Comparison of ENCODE assay signal across 9 mouse cellular contexts in genomic region chr9:35115299-35115698, GRCm38 (mm10). TPM values are rescaled to one million over a fixed set of nuclear protein-coding genes. Genes with fewer than 3 reads are reported as not detected.
DNase-seq lines count a peak whose midpoint lies in the region; ATAC-seq and TF ChIP-seq lines count a peak whose summit lies in the region.
"Had no signal": no experiment of that assay in that cellular context is flagged by ENCODE, and none has a peak within 500 bp of the region (broad histone marks: within the 10 kb centered on the region; RNA-seq: fewer than 3 reads in every experiment).

No protein-coding gene starts in this region.

- no peak overlapping the region for H3K27ac ChIP-seq in heart, embryonic 14.5 days (replicated peaks in 1 of 2; ENCODE audit: control insufficient read depth in 1 of 2, insufficient read depth in 1 of 2, low read depth in 2 of 2, low read length in 2 of 2)
- H3K27ac ChIP-seq in MEL (ENCODE audit: control insufficient read depth, low read depth, low read length), result 0 out of 2 replicates have a peak overlapping the region, but pooled peaks have one; percentile 85
- H3K27ac ChIP-seq in heart, postnatal 0 days (ENCODE audit: low read depth), result no peak overlapping the region
- peak overlapping the region; percentile 92 for H3K27ac ChIP-seq in liver, embryonic 15.5 days (replicated peaks)

- H3K4me1 ChIP-seq in heart, embryonic 14.5 days (ENCODE audit: control insufficient read depth in 2 of 2, insufficient read depth in 2 of 2, low read length in 2 of 2), result peaks cover 20 to 37% of the 10 kb centered on the region in 2 experiments
- H3K4me1 ChIP-seq in MEL (ENCODE audit: control insufficient read depth in 1 of 2, insufficient read depth in 2 of 2, low read length in 2 of 2), result peaks cover 0 to 34% of the 10 kb centered on the region in 2 experiments; a peak in 3 of 4 replicates
- peaks cover 37% of the 10 kb centered on the region for H3K4me1 ChIP-seq in heart, postnatal 0 days (ENCODE audit: control insufficient read depth, insufficient read depth)
- H3K4me1 ChIP-seq in liver, embryonic 15.5 days (replicated peaks), result peaks cover 96% of the 10 kb centered on the region

- no peak for TF ChIP-seq EP300 in MEL (IDR thresholded peaks at IDR 0.05; ENCODE audit: low read depth in 1 of 2, low read length in 2 of 2)
- TF ChIP-seq EP300 in heart, postnatal 0 days (IDR thresholded peaks at IDR 0.05; ENCODE audit: low read depth), result no peak

- ATAC-seq in heart, embryonic 14.5 days (ENCODE audit: insufficient number of reproducible peaks, insufficient read depth, low FRiP score, low read depth), result no peak
- no peak for ATAC-seq in heart, postnatal 0 days (ENCODE audit: insufficient read depth, low read depth)
- ATAC-seq in liver, embryonic 15.5 days (ENCODE audit: insufficient read depth), result no peak

- H3K79me2 ChIP-seq in MEL (ENCODE audit: control insufficient read depth, insufficient read depth, low read length, poor library complexity), result peaks cover 84% of the 10 kb centered on the region

- no peak for TF ChIP-seq CTCF in MEL (IDR thresholded peaks at IDR 0.05 in 2 of 3, conservative IDR thresholded peaks at IDR 0.05 in 1 of 3; ENCODE audit: control insufficient read depth in 1 of 3, insufficient read depth in 1 of 3, low read depth in 2 of 3, low read length in 3 of 3, poor library complexity in 1 of 3, severe bottlenecking in 1 of 3)
- no peak for TF ChIP-seq CTCF in heart, postnatal 0 days (IDR thresholded peaks at IDR 0.05; ENCODE audit: low read depth)

- no peak for TF ChIP-seq POLR2A in MEL (IDR thresholded peaks at IDR 0.05; ENCODE audit: control insufficient read depth in 1 of 2, insufficient read depth in 1 of 2, low read depth in 1 of 2, low read length in 2 of 2, poor library complexity in 1 of 2)

- peak overlapping the region; percentile 90 for H3K9ac ChIP-seq in heart, embryonic 14.5 days (ENCODE audit: low read length)
- H3K9ac ChIP-seq in MEL (ENCODE audit: control insufficient read depth, low read depth, low read length, poor library complexity, severe bottlenecking), result peak overlapping the region; percentile 97
- H3K9ac ChIP-seq in heart, postnatal 0 days (replicated peaks; ENCODE audit: low read depth, low read length), result 0 out of 2 replicates have a peak overlapping the region, but pooled peaks have one; percentile 8
- H3K9ac ChIP-seq in liver, embryonic 15.5 days, result peak overlapping the region; percentile 87

- no peaks in the 10 kb centered on the region for H3K27me3 ChIP-seq in heart, embryonic 14.5 days (ENCODE audit: control insufficient read depth, insufficient read depth, low read length)
- no peaks in the 10 kb centered on the region for H3K27me3 ChIP-seq in MEL (ENCODE audit: control insufficient read depth in 1 of 2, insufficient read depth in 2 of 2, low read length in 2 of 2)
- no peaks in the 10 kb centered on the region for H3K27me3 ChIP-seq in heart, postnatal 0 days (ENCODE audit: control insufficient read depth, insufficient read depth, low read length)
- no peaks in the 10 kb centered on the region for H3K27me3 ChIP-seq in liver, embryonic 15.5 days

- no peaks in the 10 kb centered on the region for H3K9me3 ChIP-seq in heart, embryonic 14.5 days (ENCODE audit: control insufficient read depth, low read length)
- H3K9me3 ChIP-seq in MEL (replicated peaks; ENCODE audit: insufficient read depth, low read length), result no peaks in the 10 kb centered on the region
- no peaks in the 10 kb centered on the region for H3K9me3 ChIP-seq in heart, postnatal 0 days (replicated peaks; ENCODE audit: control insufficient read depth, low read length)
- no peaks in the 10 kb centered on the region for H3K9me3 ChIP-seq in liver, embryonic 15.5 days (replicated peaks)

- H3K4me3 ChIP-seq in heart, embryonic 14.5 days (ENCODE audit: control insufficient read depth in 1 of 2, insufficient read depth in 1 of 2, low read depth in 1 of 2, low read length in 2 of 2), result peak overlapping the region; percentile 66 to 83; a peak in 3 of 4 replicates
- H3K4me3 ChIP-seq in MEL (ENCODE audit: control insufficient read depth in 1 of 2, insufficient read depth in 1 of 2, low read depth in 2 of 2, low read length in 2 of 2), result peak overlapping the region; percentile 91 to 93
- H3K4me3 ChIP-seq in heart, postnatal 0 days (ENCODE audit: low read depth, low read length), result peak overlapping the region; percentile 74
- peak overlapping the region; percentile 79 for H3K4me3 ChIP-seq in liver, embryonic 15.5 days (replicated peaks)

- no peak for TF ChIP-seq RAD21 in MEL (IDR thresholded peaks at IDR 0.05; ENCODE audit: low read depth, low read length)

- peak overlapping the region; percentile 91 for H3K4me2 ChIP-seq in heart, embryonic 14.5 days (ENCODE audit: low read length)
- H3K4me2 ChIP-seq in heart, postnatal 0 days (ENCODE audit: low read depth, low read length), result peak overlapping the region; percentile 80
- peak overlapping the region; percentile 93 for H3K4me2 ChIP-seq in liver, embryonic 15.5 days

- DNase-seq in heart, postnatal 4 days, result no peak
- DNase-seq in MEL (ENCODE audit: low read depth, low spot score) (peak; percentile 41), MN1 (ENCODE audit: low spot score) (no peak)
- DNase-seq in heart, postnatal 0 days (ENCODE audit: low spot score), result no peak
- no peak for DNase-seq in ovary, postnatal 36 days (ENCODE audit: low spot score)
- DNase-seq in frontal cortex, postnatal 25 days (ENCODE audit: low spot score in 2 of 2), result no peak
- DNase-seq: cerebellum, adult 11 months had no signal

- H3K36me3 ChIP-seq in heart, embryonic 14.5 days (ENCODE audit: control insufficient read depth, insufficient read depth, low read length), result no peaks in the 10 kb centered on the region
- H3K36me3 ChIP-seq in MEL (ENCODE audit: control insufficient read depth in 1 of 2, insufficient read depth in 2 of 2, low read length in 2 of 2), result peaks cover 0 to 35% of the 10 kb centered on the region in 2 experiments; a peak in 2 of 4 replicates
- no peaks in the 10 kb centered on the region; the same call in 1 of the 2 replicates for H3K36me3 ChIP-seq in heart, postnatal 0 days (replicated peaks; ENCODE audit: control insufficient read depth, insufficient read depth, low read length)
- peaks cover 38% of the 10 kb centered on the region for H3K36me3 ChIP-seq in liver, embryonic 15.5 days (replicated peaks)

- WGBS in heart, embryonic 14.5 days, result 66% methylated on average over 3 of the region's 4 CpGs
- WGBS in heart, postnatal 0 days, result 49% methylated on average over 4 of the region's 4 CpGs
- WGBS in liver, embryonic 15.5 days (ENCODE audit: insufficient replicate concordance), result 22% methylated on average over 3 of the region's 4 CpGs

TF ChIP-seq in MEL, 35 proteins besides CTCF, POLR2A, EP300 and RAD21:
- TF ChIP-seq MAZ (IDR thresholded peaks at IDR 0.05; ENCODE audit: low read depth, low read length), result no peak
- TF ChIP-seq USF1 (IDR thresholded peaks at IDR 0.05; ENCODE audit: low read depth, low read length), result no peak
- TF ChIP-seq CHD1 (IDR thresholded peaks at IDR 0.05; ENCODE audit: low read depth, low read length), result no peak
- no peak for TF ChIP-seq TCF12 (IDR thresholded peaks at IDR 0.05; ENCODE audit: low read depth, low read length)
- no peak for TF ChIP-seq POLR2AphosphoS5 (IDR thresholded peaks at IDR 0.05; ENCODE audit: borderline replicate concordance, low read depth, low read length)

RNA-seq across cellular contexts. Expression of gene St3gal4, which starts 3.8 kb away (rescaled TPM):
- polyA plus RNA-seq in heart, embryonic 14.5 days (2014; fragmentation: Nextera tagmentation; extraction: Ambion mirVana), result 22.9 and 25.1 TPM in 2 replicates
- total RNA-seq in heart, postnatal 4 days (2021), result 10 to 100 TPM; 34.4 to 38.0 TPM
- 37.4 and 56.3 TPM in 2 replicates for total RNA-seq in MEL (2012; rRNA removed)
- 10 to 100 TPM in 1 of 2 experiments, not detected in 1; 54.2 TPM for polyA plus RNA-seq in MEL (2012; ENCODE audit: insufficient read depth in 1 of 2, insufficient read length in 2 of 2, low read depth in 1 of 2, low replicate concordance in 2 of 2, missing spikeins in 1 of 2)
- 37.2 and 37.6 TPM in 2 replicates for total RNA-seq in heart, postnatal 0 days (2014; rRNA removed; ENCODE audit: low replicate concordance)
- 24.8 and 25.2 TPM in 2 replicates for polyA plus RNA-seq in heart, postnatal 0 days (2015; fragmentation: Nextera tagmentation; extraction: Ambion mirVana)
- polyA plus RNA-seq in liver, embryonic 15.5 days (2015; fragmentation: Nextera tagmentation; extraction: Ambion mirVana), result 24.2 and 24.7 TPM in 2 replicates

Comparison
In these comparisons a context has a peak if more than half of its experiments do, and no peak if none do; other contexts are left out.
1. H3K27ac ChIP-seq: peak in MEL (single experiment) and liver, embryonic 15.5 days (single experiment); none in heart, embryonic 14.5 days (0 of 2) and heart, postnatal 0 days (single experiment).
2. H3K9ac ChIP-seq: peak in every context shown above with its lines; median percentile 97 in MEL; 90 in heart, embryonic 14.5 days; 87 in liver, embryonic 15.5 days; 8 in heart, postnatal 0 days.
3. Peak in every context shown above with its lines, with median percentiles within 50 percentile points of each other: H3K4me2 ChIP-seq and H3K4me3 ChIP-seq.